Mouse (Mus musculus) thymus, postnatal 0 days (tissue): ENCODE results near the gene Epb41l2. TPM values are rescaled to one million over a fixed set of nuclear protein-coding genes. Genes with fewer than 3 reads are reported as not detected.

ENCODE experiments used
- DNase-seq: peaks from one replicate; pipeline ENCODE4 v3.0.0-alpha.2; 2015; ENCODE audit warnings: low spot score
- polyA plus RNA-seq: library from polyadenylated mRNA; unstranded; fragments of >200 nt; fragmentation: Nextera tagmentation; extraction: Ambion mirVana; gene quantifications from 2 replicates; pipeline ENCODE4 v1.2.1, GENCODE M21; 2015

The Epb41l2 gene
- polyA plus RNA-seq, 1 experiment from 2014 or later = 29.4 TPM

DNA sequence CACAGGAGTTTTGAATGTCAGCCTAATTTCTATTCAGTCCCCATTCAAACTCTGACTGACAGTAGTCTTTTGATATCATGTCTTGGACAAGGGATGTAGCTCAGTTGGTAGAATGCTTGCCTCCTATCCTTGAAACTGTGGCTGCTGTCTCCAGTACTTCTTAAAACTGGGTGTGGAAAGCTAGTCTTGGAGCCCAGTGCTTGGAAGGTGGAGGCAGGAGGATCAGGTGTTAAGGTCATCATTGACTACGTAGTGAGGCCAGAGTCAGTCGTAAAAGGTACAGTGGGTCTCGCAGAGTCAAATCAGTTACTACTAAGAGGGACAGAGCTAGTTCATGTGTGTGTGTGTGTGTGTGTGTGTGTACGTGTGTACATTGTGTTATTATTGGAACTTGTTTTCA, 39.4 kb downstream of the Epb41l2 start:
- no peak for DNase-seq

DNA sequence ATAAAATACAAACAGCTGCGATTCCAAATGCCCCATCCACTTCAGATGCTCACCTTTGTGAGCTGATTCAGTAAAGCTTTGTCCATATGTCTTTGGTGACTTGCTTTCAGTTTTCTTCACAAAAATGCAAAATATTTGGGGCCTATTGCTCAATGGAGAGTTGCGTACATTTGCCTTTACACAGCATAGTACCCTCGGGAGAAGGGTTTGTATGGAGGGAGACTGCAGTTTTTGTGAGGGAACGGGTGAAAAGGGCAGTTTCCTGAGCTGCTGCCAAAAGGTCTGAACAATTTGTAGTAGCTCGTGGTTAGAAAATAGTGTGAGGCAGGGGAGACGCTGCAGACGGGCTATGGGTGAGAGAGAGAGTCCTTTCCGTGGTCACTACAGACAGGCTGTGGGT, 40.5 kb downstream of the Epb41l2 start:
- no peak for DNase-seq

DNA sequence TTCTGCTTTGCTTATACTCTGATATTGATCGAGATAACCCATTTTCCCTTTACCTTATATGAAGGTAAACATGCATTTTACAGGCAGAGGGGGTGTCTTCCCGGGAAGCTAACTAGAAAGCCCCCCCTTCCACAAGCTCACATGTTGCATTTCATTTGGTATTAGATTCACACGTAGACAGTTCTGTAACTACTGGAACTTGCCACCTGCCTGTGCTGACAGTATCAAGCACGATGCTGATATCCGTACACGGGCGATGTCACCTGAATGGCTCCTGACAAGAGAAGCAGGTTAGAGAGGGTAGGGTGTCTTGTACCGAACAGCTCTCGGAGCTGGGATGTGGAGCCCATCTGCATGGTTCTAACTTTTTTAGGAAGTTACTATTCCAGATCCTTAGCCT, 41.0 kb downstream of the Epb41l2 start:
- DNase-seq = no peak

DNA sequence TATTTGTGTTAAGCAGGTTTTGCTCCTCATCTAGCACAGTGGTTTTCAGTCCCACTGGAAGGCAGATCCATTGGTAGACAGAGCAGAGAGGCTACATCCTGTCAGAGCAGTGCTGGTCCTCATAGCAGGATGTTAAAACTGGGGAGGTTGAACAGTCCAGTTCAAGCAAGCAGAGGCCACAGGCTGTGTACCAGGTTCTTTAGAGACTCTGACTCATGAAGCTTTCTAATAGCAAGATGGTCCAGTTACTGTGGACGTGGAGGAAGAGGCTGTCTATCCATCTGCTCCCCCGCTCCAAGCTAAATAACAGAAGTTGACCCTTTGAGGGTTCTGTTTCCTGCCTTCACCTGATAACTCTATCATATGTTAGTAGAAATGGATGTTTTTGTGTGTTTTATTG, 41.8 kb downstream of the Epb41l2 start:
- DNase-seq = no peak

GRCm38 (mm10) chr10:25402886-25403285, 43.3 kb downstream of the Epb41l2 start:
- DNase-seq = no peak

- peak; percentile 39 for DNase-seq
Measured at GRCm38 (mm10) chr10:25403813-25404701, 44.5 kb downstream of the Epb41l2 start.

DNA sequence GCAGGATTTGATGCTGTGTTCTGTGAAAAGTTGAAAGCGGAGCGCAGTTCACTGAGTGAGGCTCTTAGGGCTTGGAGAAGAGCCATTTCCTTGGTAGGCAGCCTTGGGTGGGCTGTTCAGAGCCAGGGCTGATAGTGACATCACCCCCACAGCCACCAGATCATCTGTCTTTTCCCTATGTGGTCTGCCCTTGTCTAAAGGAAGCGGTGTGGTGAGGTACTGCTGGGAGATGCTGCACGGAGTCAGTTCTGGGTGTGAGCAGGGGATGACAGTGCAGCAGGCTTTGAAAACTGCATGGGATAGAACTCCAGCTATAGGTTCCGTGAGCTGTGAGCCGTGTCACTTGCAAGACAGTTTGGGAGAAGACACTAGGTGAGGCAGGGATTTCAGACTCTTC, 45.1 kb downstream of the Epb41l2 start:
- peak; percentile 44 for DNase-seq

GRCm38 (mm10) chr10:25405551-25405950, 46.0 kb downstream of the Epb41l2 start:
- DNase-seq = no peak

- no peak for DNase-seq
Measured at GRCm38 (mm10) chr10:25406695-25407094, 47.1 kb downstream of the Epb41l2 start.

- no peak for DNase-seq
Measured at GRCm38 (mm10) chr10:25408136-25408650, 48.6 kb downstream of the Epb41l2 start.

DNA sequence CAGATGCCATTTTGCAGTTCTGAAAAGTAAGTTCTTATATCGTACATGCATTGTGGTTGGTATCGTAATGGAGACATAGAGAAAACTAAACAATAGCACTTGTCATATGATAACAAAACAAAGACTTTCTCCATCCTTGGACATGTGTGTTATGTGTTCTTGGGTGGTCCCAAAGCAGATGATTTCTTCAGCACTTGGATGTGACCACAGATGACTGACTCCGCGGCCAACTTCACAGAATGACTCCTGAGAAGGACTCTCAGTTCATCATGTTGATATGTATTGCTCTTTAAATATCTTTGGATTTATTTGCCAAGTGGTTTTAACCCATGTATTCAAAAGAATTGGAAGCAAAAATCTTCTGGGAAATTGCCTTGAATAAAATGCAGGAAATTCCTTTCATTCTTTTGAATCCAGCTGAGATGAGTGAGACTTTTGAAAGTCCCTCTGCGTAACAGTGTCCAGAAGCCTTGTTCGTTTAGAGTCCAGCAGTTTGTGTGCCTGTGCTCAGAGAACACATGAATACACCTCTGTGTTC, 52.3 kb downstream of the Epb41l2 start:
- no peak for DNase-seq

GRCm38 (mm10) chr10:25415188-25415717, 55.7 kb downstream of the Epb41l2 start:
- DNase-seq = peak; percentile 64

DNA sequence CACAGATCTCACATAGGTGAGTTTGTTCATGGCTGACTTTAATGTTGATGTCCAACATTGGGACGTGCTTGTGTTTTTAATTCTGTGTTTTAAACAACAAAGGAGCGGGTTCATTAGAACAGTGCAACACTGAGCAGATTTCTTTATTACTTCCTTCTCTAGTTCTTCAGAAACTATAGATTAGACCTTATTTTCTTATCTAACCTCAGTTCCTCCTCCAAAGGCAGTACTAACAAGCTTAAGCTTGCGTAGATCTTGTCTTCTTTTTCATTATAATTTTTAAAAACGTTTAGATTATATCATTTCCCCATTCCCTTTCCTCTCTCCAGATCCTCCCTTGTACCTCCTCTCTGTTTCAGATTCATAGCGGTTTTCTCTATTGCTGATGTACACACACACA, 57.1 kb downstream of the Epb41l2 start:
- DNase-seq = no peak

DNA sequence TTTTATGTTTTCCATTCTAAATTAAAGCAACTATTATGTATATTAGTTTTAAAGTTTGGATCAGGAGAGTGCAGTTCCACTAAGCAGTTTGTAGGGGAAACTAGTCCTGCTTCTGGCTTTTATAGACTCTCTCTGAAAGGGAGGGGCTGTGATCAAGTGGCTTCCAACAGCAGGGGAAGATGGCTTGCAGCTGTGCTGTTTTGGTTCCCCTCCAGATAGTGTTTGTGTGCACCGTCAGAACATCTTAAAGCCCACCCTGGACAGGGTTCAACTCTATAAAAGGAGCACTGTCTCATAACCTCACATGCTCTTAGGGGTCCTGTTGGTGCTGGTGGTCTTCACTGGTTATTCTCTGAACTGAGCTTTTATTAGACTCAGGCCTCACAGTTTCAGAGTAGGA, 66.5 kb downstream of the Epb41l2 start:
- DNase-seq = peak; percentile 33

- DNase-seq = no peak
Measured at GRCm38 (mm10) chr10:25426814-25427213, 67.2 kb downstream of the Epb41l2 start.

DNA sequence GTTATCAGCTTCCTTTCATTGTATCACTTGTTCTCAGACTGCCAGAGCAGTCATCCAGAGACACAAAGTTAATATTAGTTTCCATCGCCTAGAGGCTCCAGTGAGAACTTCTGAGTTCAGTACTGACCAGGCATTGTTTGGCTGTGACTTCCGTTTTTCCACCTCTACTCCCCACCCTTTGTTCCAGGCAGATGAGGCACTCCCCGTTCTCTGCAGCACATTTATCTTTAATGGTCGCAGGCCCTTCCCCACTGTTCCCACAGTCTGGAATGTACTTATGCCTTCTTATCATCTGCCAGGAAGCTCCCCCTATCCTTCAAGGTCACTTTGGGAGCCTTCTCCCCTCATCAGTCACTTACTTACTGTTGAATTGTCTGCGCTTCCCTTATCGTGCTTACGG, 67.9 kb downstream of the Epb41l2 start:
- DNase-seq = no peak

- no peak for DNase-seq
Measured at GRCm38 (mm10) chr10:25428658-25429057, 69.1 kb downstream of the Epb41l2 start.

DNA sequence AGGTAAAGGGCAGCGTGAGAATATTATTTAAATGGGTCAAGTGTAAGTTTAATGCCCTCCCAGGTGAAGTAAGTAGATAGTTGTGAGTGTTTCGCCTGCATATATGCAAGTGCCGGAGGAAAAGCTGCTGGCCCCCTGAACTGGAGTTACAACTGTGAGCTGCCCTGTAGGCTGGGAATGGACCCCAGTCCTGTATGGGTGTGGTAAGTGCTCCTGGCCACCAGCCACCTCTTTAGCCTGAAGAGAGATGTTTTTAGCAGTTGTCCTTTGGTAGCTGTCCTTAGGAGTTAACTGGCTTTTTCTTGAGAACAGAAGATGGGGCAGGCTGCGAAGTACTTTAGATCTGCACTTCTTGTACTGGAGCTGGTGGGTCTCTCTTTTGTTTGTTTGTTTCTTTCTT, 69.7 kb downstream of the Epb41l2 start:
- DNase-seq = no peak

DNA sequence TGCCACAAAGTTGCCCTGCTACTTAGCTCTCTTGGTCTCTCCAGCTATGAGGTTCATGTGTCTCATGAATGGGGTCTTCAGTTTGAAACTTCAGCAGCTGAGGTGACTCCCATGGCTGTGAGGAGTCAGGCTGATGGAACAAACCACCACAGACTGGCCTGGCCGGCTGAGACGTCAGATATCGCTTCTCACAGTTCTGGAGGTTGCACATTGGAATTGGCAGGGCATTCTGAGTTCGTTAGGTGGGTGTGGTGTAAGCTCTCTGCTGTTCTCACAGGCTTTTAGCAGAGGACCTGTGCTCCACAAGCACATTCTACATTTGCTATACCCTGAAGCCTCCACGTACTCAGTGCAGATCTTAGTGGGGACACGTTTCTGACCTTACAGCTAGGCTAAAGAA, 71.3 kb downstream of the Epb41l2 start:
- no peak for DNase-seq

- no peak for DNase-seq
Measured at GRCm38 (mm10) chr10:25432351-25432750, 72.8 kb downstream of the Epb41l2 start.

DNA sequence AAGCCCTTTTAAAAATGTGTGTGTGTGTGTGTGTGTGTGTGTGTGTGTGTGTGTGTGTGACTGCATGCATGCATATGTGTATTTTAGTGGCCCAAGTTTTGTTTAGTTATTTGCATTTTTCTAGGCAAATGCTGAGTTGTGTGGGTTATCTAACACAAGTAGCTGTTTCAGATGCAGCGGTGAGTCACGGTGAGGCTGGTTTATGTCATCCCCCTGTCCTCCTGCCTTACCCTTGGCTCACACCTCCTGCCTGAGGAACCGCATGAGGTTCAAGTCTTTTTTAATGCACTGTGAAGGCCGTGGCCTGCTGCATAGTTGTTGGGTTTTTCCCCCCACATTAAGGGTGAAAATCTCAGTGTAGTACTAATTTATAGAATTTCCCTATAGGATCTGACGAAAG, 73.3 kb downstream of the Epb41l2 start:
- no peak for DNase-seq

DNA sequence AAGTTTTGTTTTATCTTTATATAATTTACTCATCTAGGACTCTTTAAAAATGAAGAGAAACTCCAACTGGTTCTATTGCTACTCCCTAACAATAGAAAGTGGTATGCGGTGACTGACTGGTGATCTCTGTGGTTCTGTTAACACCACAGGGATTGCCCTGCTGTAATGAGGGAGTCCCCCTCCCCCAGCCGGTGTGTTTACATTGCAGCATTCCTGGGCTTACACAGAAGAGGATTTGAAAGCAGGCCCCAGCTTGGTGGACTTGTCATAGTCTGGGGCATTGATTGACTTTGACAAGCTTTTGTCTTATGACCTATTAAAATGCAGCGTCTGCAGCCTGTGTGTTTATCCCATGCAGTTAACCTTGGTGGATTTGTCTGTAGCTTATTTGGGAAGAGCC, 73.9 kb downstream of the Epb41l2 start:
- DNase-seq = no peak
